16 mouse cellular contexts compared by ENCODE assay signal in genomic region chr5:125685681-125686331, GRCm38 (mm10).
DNase-seq lines count a peak whose midpoint lies in the region; ATAC-seq and TF ChIP-seq lines count a peak whose summit lies in the region.
"Had no signal": no experiment of that assay in that cellular context is flagged by ENCODE, and none has a peak within 500 bp of the region (broad histone marks: within the 10 kb centered on the region; RNA-seq: fewer than 3 reads in every experiment).

No protein-coding gene starts in this region.

- no peaks in the 10 kb centered on the region; the same call in 1 of the 2 replicates for H3K27me3 ChIP-seq in hindbrain, embryonic 16.5 days (replicated peaks; ENCODE audit: control insufficient read depth, insufficient read depth, low read length)
- no peaks in the 10 kb centered on the region for H3K27me3 ChIP-seq in hindbrain, embryonic 11.5 days (ENCODE audit: control insufficient read depth, insufficient read depth, low read length)
- H3K27me3 ChIP-seq in forebrain, embryonic 16.5 days (replicated peaks; ENCODE audit: control insufficient read depth, insufficient read depth, low read length) = no peaks in the 10 kb centered on the region
- H3K27me3 ChIP-seq in thymus, adult 2 months (ENCODE audit: control insufficient read depth, insufficient read depth, low read length) = no peaks in the 10 kb centered on the region
- H3K27me3 ChIP-seq: liver, embryonic 13.5 days; megakaryocyte, embryonic 14.5 days had no signal

- H3K4me3 ChIP-seq in hindbrain, embryonic 16.5 days (ENCODE audit: low read length) = no peak overlapping the region
- no peak overlapping the region for H3K4me3 ChIP-seq in hindbrain, embryonic 11.5 days (ENCODE audit: low read depth, low read length)
- no peak overlapping the region for H3K4me3 ChIP-seq in forebrain, embryonic 16.5 days (replicated peaks; ENCODE audit: low read length)
- no peak overlapping the region for H3K4me3 ChIP-seq in thymus, adult 2 months (ENCODE audit: control insufficient read depth, insufficient read depth, low read length)
- H3K4me3 ChIP-seq: heart, embryonic 10.5 days; limb, embryonic 10.5 days; liver, embryonic 13.5 days; megakaryocyte, embryonic 14.5 days had no signal

- 29% methylated on average over 11 of the region's 11 CpGs for WGBS in hindbrain, embryonic 16.5 days
- WGBS in hindbrain, embryonic 11.5 days = 64% methylated on average over 11 of the region's 11 CpGs
- WGBS in forebrain, embryonic 16.5 days = 16% methylated on average over 11 of the region's 11 CpGs
- WGBS in thymus, adult 2 months = 84% methylated on average over 11 of the region's 11 CpGs

- no peak for TF ChIP-seq POLR2A in thymus, adult 2 months (IDR thresholded peaks at IDR 0.05; ENCODE audit: control insufficient read depth, extremely low read depth, insufficient read depth, low read length, poor library complexity)

- H3K4me1 ChIP-seq in hindbrain, embryonic 16.5 days (ENCODE audit: control insufficient read depth, insufficient read depth, low read depth, low read length) = no peaks in the 10 kb centered on the region; the same call in 1 of the 2 replicates
- no peaks in the 10 kb centered on the region for H3K4me1 ChIP-seq in hindbrain, embryonic 11.5 days (replicated peaks; ENCODE audit: control insufficient read depth, insufficient read depth, low read length)
- peaks cover 11% of the 10 kb centered on the region for H3K4me1 ChIP-seq in forebrain, embryonic 16.5 days (replicated peaks; ENCODE audit: control insufficient read depth, insufficient read depth, low read length)
- no peaks in the 10 kb centered on the region for H3K4me1 ChIP-seq in thymus, adult 2 months (replicated peaks; ENCODE audit: control insufficient read depth, insufficient read depth, low read length)
- H3K4me1 ChIP-seq: heart, embryonic 10.5 days; limb, embryonic 10.5 days; liver, embryonic 13.5 days; megakaryocyte, embryonic 14.5 days had no signal

- H3K4me2 ChIP-seq in hindbrain, embryonic 16.5 days (ENCODE audit: low read length) = no peak overlapping the region
- no peak overlapping the region for H3K4me2 ChIP-seq in hindbrain, embryonic 11.5 days (replicated peaks; ENCODE audit: low read depth, low read length)
- no peak overlapping the region for H3K4me2 ChIP-seq in forebrain, embryonic 16.5 days (ENCODE audit: low read length)
- H3K4me2 ChIP-seq: liver, embryonic 13.5 days had no signal

- DNase-seq in hindbrain, embryonic 11.5 days (ENCODE audit: low spot score) = no peak
- DNase-seq in testis, postnatal 14 days (ENCODE audit: low spot score) = peak; percentile 84
- DNase-seq in testis, postnatal 10 days (ENCODE audit: low spot score) = no peak
- no peak for DNase-seq in urinary bladder, adult 2 months (ENCODE audit: low spot score)
- no peak for DNase-seq in thymus, adult 2 months
- DNase-seq: adrenal gland, postnatal 10 days; gastrocnemius, postnatal 36 days; liver, embryonic 13.5 days; lung, postnatal 10 days; right cerebral cortex, postnatal 14 days had no signal

- H3K36me3 ChIP-seq in hindbrain, embryonic 16.5 days (ENCODE audit: control insufficient read depth, insufficient read depth, low read length) = no peaks in the 10 kb centered on the region
- H3K36me3 ChIP-seq in hindbrain, embryonic 11.5 days (ENCODE audit: control insufficient read depth, insufficient read depth, low read length) = no peaks in the 10 kb centered on the region
- no peaks in the 10 kb centered on the region for H3K36me3 ChIP-seq in forebrain, embryonic 16.5 days (ENCODE audit: control insufficient read depth, insufficient read depth)
- no peaks in the 10 kb centered on the region for H3K36me3 ChIP-seq in thymus, adult 2 months (ENCODE audit: control insufficient read depth, insufficient read depth, low read length)
- H3K36me3 ChIP-seq: heart, embryonic 10.5 days; limb, embryonic 10.5 days; liver, embryonic 13.5 days had no signal

- ATAC-seq in hindbrain, embryonic 16.5 days = peak; percentile 80
- no peak for ATAC-seq in hindbrain, embryonic 11.5 days (ENCODE audit: low FRiP score)
- ATAC-seq in forebrain, embryonic 16.5 days = peak; percentile 89

- no peak overlapping the region for H3K27ac ChIP-seq in hindbrain, embryonic 16.5 days (ENCODE audit: low read depth, low read length)
- H3K27ac ChIP-seq in hindbrain, embryonic 11.5 days (ENCODE audit: low read depth, low read length) = no peak overlapping the region
- H3K27ac ChIP-seq in forebrain, embryonic 16.5 days (ENCODE audit: low read length) = peak overlapping the region; percentile 46
- H3K27ac ChIP-seq in thymus, adult 2 months (ENCODE audit: control insufficient read depth, insufficient read depth, low read length) = no peak overlapping the region
- H3K27ac ChIP-seq: heart, embryonic 10.5 days; kidney, postnatal 0 days; limb, embryonic 10.5 days; liver, embryonic 13.5 days had no signal

- no peaks in the 10 kb centered on the region for H3K9me3 ChIP-seq in hindbrain, embryonic 16.5 days (ENCODE audit: control insufficient read depth, low read length)
- H3K9me3 ChIP-seq in hindbrain, embryonic 11.5 days (ENCODE audit: control insufficient read depth, low read length) = no peaks in the 10 kb centered on the region
- H3K9me3 ChIP-seq in forebrain, embryonic 16.5 days (ENCODE audit: control insufficient read depth, low read length) = no peaks in the 10 kb centered on the region
- H3K9me3 ChIP-seq: heart, embryonic 10.5 days; limb, embryonic 10.5 days had no signal

- no peak for TF ChIP-seq CTCF in thymus, adult 2 months (IDR thresholded peaks at IDR 0.05; ENCODE audit: borderline replicate concordance, control insufficient read depth, extremely low read depth, insufficient read depth, low read length, poor library complexity)

- no peak overlapping the region for H3K9ac ChIP-seq in hindbrain, embryonic 16.5 days (ENCODE audit: low read depth, low read length)
- H3K9ac ChIP-seq in hindbrain, embryonic 11.5 days (ENCODE audit: low read depth, low read length) = no peak overlapping the region
- no peak overlapping the region for H3K9ac ChIP-seq in forebrain, embryonic 16.5 days (replicated peaks; ENCODE audit: low read depth, low read length)
- H3K9ac ChIP-seq: liver, embryonic 13.5 days had no signal
